Mouse (Mus musculus): ENCODE measurements around the gene Plppr3.

DNA sequence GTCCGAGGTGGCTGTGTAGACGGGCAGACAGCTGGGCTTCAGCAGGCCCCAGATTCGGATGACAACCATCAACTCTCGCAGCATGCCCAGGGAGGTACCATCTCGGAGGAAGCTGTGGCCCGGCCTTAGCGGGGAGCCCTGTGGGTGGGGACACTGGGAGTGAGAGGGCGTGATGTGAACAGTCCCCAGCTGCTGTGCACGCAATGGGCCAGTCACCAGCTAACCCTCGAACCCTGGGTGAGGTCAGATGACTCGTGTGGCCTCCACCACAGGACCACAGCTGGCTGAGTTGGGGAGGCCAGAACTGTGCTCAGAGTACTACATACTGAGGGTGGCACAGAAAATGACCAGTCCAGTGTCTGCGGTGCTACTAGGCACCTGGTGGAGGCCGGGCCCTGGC, 22.4 kb upstream of the Plppr3 start:
- no peak for TF ChIP-seq POLR2A (IDR thresholded peaks at IDR 0.05; ENCODE audit: low read depth, low read length)
- no peak for TF ChIP-seq CTCF (IDR thresholded peaks at IDR 0.05; ENCODE audit: extremely low read depth, insufficient read depth, insufficient read length, insufficient replicate concordance)

Data from spleen, adult 2 months (tissue).